Mouse (Mus musculus): ENCODE results near the gene Chst5.

- TF ChIP-seq EP300 (IDR thresholded peaks at IDR 0.05) = no peak
- TF ChIP-seq CTCF (IDR thresholded peaks at IDR 0.05) = no peak
Measured at GRCm38 (mm10) chr8:111865130-111865852, 45.0 kb downstream of the Chst5 start.

All from lung, postnatal 0 days (tissue).